Mouse (Mus musculus) brain, embryonic 14.5 days (tissue): Measurements from ENCODE around the gene Plcl2.

Source experiments
- CTCF ChIP-seq: fragments of 200-500 bp; IDR thresholded peaks from 2 replicates; pipeline ENCODE4 v1.5.1; 2012; ENCODE audit warnings: inconsistent platforms, mild to moderate bottlenecking, moderate library complexity, borderline replicate concordance; ENCODE audit not compliant: insufficient read depth, insufficient read length; ENCODE audit errors: extremely low read depth
- POLR2A ChIP-seq: fragments of 200-500 bp; IDR thresholded peaks from 2 replicates; pipeline ENCODE4 v1.6.1; 2012; ENCODE audit warnings: mild to moderate bottlenecking, inconsistent platforms, borderline replicate concordance; ENCODE audit not compliant: poor library complexity, insufficient read depth, insufficient read length, severe bottlenecking; ENCODE audit errors: extremely low read depth

DNA sequence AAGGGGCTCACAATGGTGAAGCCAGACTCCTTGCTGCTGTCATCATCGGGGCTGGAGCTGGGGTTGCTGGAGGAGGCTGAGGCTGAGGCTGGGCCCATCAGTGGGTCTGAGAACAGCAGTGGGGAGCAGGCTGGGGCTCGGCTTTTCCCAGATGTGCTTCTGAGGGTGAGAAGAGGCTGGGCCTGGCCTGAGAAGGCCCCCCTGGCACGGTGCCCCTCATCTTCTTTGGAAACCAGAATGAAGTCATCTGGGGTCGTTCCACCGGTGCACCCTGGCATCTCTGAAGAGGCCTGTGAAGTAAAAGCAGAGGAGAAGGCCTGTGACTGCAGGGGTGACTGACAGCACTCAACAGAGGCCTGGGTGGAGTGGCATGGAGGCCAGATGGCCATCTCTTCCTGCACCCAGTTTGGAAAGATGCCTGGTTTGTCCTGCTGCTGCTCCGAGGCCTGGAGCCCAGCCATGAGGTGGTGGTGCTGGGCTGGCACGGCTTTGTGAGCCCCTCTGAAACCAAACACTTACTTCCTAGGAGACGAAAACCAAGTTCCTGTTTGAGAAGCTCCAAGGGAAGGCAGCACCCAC lies 226.8 kb downstream of the Plcl2 start:
- TF ChIP-seq POLR2A (no peak), CTCF (no peak)
